Mouse (Mus musculus): ENCODE results near the gene Pmis2. TPM values are rescaled to one million over a fixed set of nuclear protein-coding genes. Genes with fewer than 3 reads are reported as not detected.

Pmis2 gene
- polyA plus RNA-seq, 1 experiment from 2014 or later = not detected

- no peaks in the 10 kb centered on the region for H3K9me3 ChIP-seq (ENCODE audit: control insufficient read depth, low read length)
- H3K9ac ChIP-seq (ENCODE audit: low read length) = peak within 1 kb of the TSS; percentile 85
- H3K4me1 ChIP-seq (ENCODE audit: control insufficient read depth, insufficient read depth, low read length) = peaks cover 6% of the 10 kb centered on the region; the same call in 1 of the 2 replicates
- ATAC-seq (ENCODE audit: insufficient number of reproducible peaks, low FRiP score, low TSS enrichment, low read depth) = peak; percentile 85
- no peak within 1 kb of the TSS for H3K27ac ChIP-seq (replicated peaks; ENCODE audit: low read depth, low read length)
- peaks cover 13% of the 10 kb centered on the region for H3K36me3 ChIP-seq (ENCODE audit: control insufficient read depth, insufficient read depth, low read length)
- peak within 1 kb of the TSS; percentile 86 for H3K4me3 ChIP-seq (ENCODE audit: low read depth, low read length)
- DNase-seq (ENCODE audit: low spot score) = peak; percentile 92
- WGBS = 2% methylated on average over 44 of the region's 44 CpGs
- peak within 1 kb of the TSS; percentile 71 for H3K4me2 ChIP-seq (ENCODE audit: low read depth, severe bottlenecking)
- H3K27me3 ChIP-seq (ENCODE audit: control insufficient read depth, insufficient read depth, low read length) = no peaks in the 10 kb centered on the region
These were observed 45.6 kb downstream of the Pmis2 start, which contains the start of gene Cox6b1 for GRCm38 (mm10) chr7:30625530-30626384. Cox6b1 (minus strand) TSS chr7:30626151.

Other genes with a start within 250 kb of the Pmis2 start
- gene Nfkbid, start 249.9 kb downstream of the Pmis2 start, polyA plus RNA-seq (2014; fragmentation: Nextera tagmentation; extraction: Ambion mirVana) = 0.96 and 1.4 TPM in 2 replicates
- gene Aplp1, start 226.1 kb downstream of the Pmis2 start, polyA plus RNA-seq (2014; fragmentation: Nextera tagmentation; extraction: Ambion mirVana) = 16.6 and 18.0 TPM in 2 replicates
- gene Kirrel2, start 213.9 kb downstream of the Pmis2 start, polyA plus RNA-seq (2014; fragmentation: Nextera tagmentation; extraction: Ambion mirVana) = 0.13 TPM in 1 of 2 replicates, not detected in the other
- gene Nphs1, start 213.3 kb downstream of the Pmis2 start, polyA plus RNA-seq (2014; fragmentation: Nextera tagmentation; extraction: Ambion mirVana) = 0.15 TPM in 1 of 2 replicates, not detected in the other
- 0.33 TPM in 1 of 2 replicates, not detected in the other for gene Prodh2, start 178.0 kb downstream of the Pmis2 start, polyA plus RNA-seq (2014; fragmentation: Nextera tagmentation; extraction: Ambion mirVana)
- 12.1 and 12.9 TPM in 2 replicates for gene Arhgap33, start 136.5 kb downstream of the Pmis2 start, polyA plus RNA-seq (2014; fragmentation: Nextera tagmentation; extraction: Ambion mirVana)
- 6.1 and 6.9 TPM in 2 replicates for gene Hspb6, start 119.4 kb downstream of the Pmis2 start, polyA plus RNA-seq (2014; fragmentation: Nextera tagmentation; extraction: Ambion mirVana)
- 20.0 and 21.9 TPM in 2 replicates for gene Proser3, start 119.3 kb downstream of the Pmis2 start, polyA plus RNA-seq (2014; fragmentation: Nextera tagmentation; extraction: Ambion mirVana)
- gene Lin37, start 111.8 kb downstream of the Pmis2 start, polyA plus RNA-seq (2014; fragmentation: Nextera tagmentation; extraction: Ambion mirVana) = 40.6 and 46.9 TPM in 2 replicates
- 91.9 and 100 TPM in 2 replicates for gene U2af1l4, start 108.3 kb downstream of the Pmis2 start, polyA plus RNA-seq (2014; fragmentation: Nextera tagmentation; extraction: Ambion mirVana)
- gene Gm49396, start 108.3 kb downstream of the Pmis2 start, polyA plus RNA-seq (2014; fragmentation: Nextera tagmentation; extraction: Ambion mirVana) = 6.0 and 6.8 TPM in 2 replicates
- gene Psenen, start 108.0 kb downstream of the Pmis2 start, polyA plus RNA-seq (2014; fragmentation: Nextera tagmentation; extraction: Ambion mirVana) = 105 and 123 TPM in 2 replicates
- gene Igflr1, start 106.2 kb downstream of the Pmis2 start, polyA plus RNA-seq (2014; fragmentation: Nextera tagmentation; extraction: Ambion mirVana) = 3.2 and 3.5 TPM in 2 replicates
- 11.9 and 14.1 TPM in 2 replicates for gene Kmt2b, start 82.9 kb downstream of the Pmis2 start, polyA plus RNA-seq (2014; fragmentation: Nextera tagmentation; extraction: Ambion mirVana)
- gene Zbtb32, start 72.7 kb downstream of the Pmis2 start, polyA plus RNA-seq (2014; fragmentation: Nextera tagmentation; extraction: Ambion mirVana) = 0.43 TPM in 1 of 2 replicates, not detected in the other
- gene Upk1a, start 58.8 kb downstream of the Pmis2 start, polyA plus RNA-seq (2014; fragmentation: Nextera tagmentation; extraction: Ambion mirVana) = 3.6 and 3.8 TPM in 2 replicates
- gene Cox6b1, start 45.5 kb downstream of the Pmis2 start, polyA plus RNA-seq (2014; fragmentation: Nextera tagmentation; extraction: Ambion mirVana) = 801 and 830 TPM in 2 replicates
- 0.19 and 0.43 TPM in 2 replicates for gene Etv2, start 35.8 kb downstream of the Pmis2 start, polyA plus RNA-seq (2014; fragmentation: Nextera tagmentation; extraction: Ambion mirVana)
- 125 and 126 TPM in 2 replicates for gene Rbm42, start 21.3 kb downstream of the Pmis2 start, polyA plus RNA-seq (2014; fragmentation: Nextera tagmentation; extraction: Ambion mirVana)
- 62.1 and 67.3 TPM in 2 replicates for gene Haus5, start 6.6 kb downstream of the Pmis2 start, polyA plus RNA-seq (2014; fragmentation: Nextera tagmentation; extraction: Ambion mirVana)
- not detected in 2 replicates for gene 2200002J24Rik, start 27.3 kb upstream of the Pmis2 start, polyA plus RNA-seq (2014; fragmentation: Nextera tagmentation; extraction: Ambion mirVana)
- gene Atp4a, start 40.6 kb upstream of the Pmis2 start, polyA plus RNA-seq (2014; fragmentation: Nextera tagmentation; extraction: Ambion mirVana) = 0.28 and 0.41 TPM in 2 replicates
- gene Tmem147, start 57.9 kb upstream of the Pmis2 start, polyA plus RNA-seq (2014; fragmentation: Nextera tagmentation; extraction: Ambion mirVana) = 143 and 149 TPM in 2 replicates
- gene Gapdhs, start 72.1 kb upstream of the Pmis2 start, polyA plus RNA-seq (2014; fragmentation: Nextera tagmentation; extraction: Ambion mirVana) = 0.43 and 0.47 TPM in 2 replicates
- gene Sbsn, start 79.9 kb upstream of the Pmis2 start, polyA plus RNA-seq (2014; fragmentation: Nextera tagmentation; extraction: Ambion mirVana) = 0.27 and 1.3 TPM in 2 replicates
- gene Dmkn, start 92.2 kb upstream of the Pmis2 start, polyA plus RNA-seq (2014; fragmentation: Nextera tagmentation; extraction: Ambion mirVana) = not detected in 2 replicates
- not detected in 2 replicates for gene Krtdap, start 116.3 kb upstream of the Pmis2 start, polyA plus RNA-seq (2014; fragmentation: Nextera tagmentation; extraction: Ambion mirVana)
- 0.10 TPM in 1 of 2 replicates, not detected in the other for gene Ffar2, start 152.2 kb upstream of the Pmis2 start, polyA plus RNA-seq (2014; fragmentation: Nextera tagmentation; extraction: Ambion mirVana)
- 0.09 TPM in 1 of 2 replicates, not detected in the other for gene Ffar3, start 184.6 kb upstream of the Pmis2 start, polyA plus RNA-seq (2014; fragmentation: Nextera tagmentation; extraction: Ambion mirVana)
- not detected in 2 replicates for gene Ffar1, start 190.0 kb upstream of the Pmis2 start, polyA plus RNA-seq (2014; fragmentation: Nextera tagmentation; extraction: Ambion mirVana)
- 0.65 TPM in 1 of 2 replicates, not detected in the other for gene Cd22, start 208.7 kb upstream of the Pmis2 start, polyA plus RNA-seq (2014; fragmentation: Nextera tagmentation; extraction: Ambion mirVana)
- gene Mag, start 243.3 kb upstream of the Pmis2 start, polyA plus RNA-seq (2014; fragmentation: Nextera tagmentation; extraction: Ambion mirVana) = 0.21 and 0.27 TPM in 2 replicates